Mouse (Mus musculus) C2C12 (cell line): ENCODE results near the gene Igfbp7.

ENCODE experiments used
- CTCF ChIP-seq: IDR thresholded peaks from one replicate; pipeline ENCODE4 v1.5.1; 2011; ENCODE audit not compliant: control insufficient read depth, insufficient read depth, insufficient read length
- MYOD1 ChIP-seq: IDR thresholded peaks from one replicate; pipeline ENCODE4 v1.6.1; 2011; ENCODE audit warnings: low read depth; ENCODE audit not compliant: control insufficient read depth, insufficient read length
- MYOG ChIP-seq: IDR thresholded peaks from one replicate; pipeline ENCODE4 v1.6.1; 2011; ENCODE audit not compliant: control insufficient read depth, insufficient read length; ENCODE audit errors: extremely low read depth
- USF1 ChIP-seq: IDR thresholded peaks from one replicate; pipeline ENCODE4 v1.6.1; 2011; ENCODE audit warnings: low read depth, mild to moderate bottlenecking, control low read depth, moderate library complexity

- no peak for TF ChIP-seq CTCF
- no peak for TF ChIP-seq USF1
- TF ChIP-seq MYOD1, result no peak
- no peak for TF ChIP-seq MYOG
Observed at GRCm38 (mm10) chr5:77384724-77385123, 23.1 kb downstream of the Igfbp7 start.
